Mouse (Mus musculus): ENCODE data around the gene Spata21. TPM values are rescaled to one million over a fixed set of nuclear protein-coding genes. Genes with fewer than 3 reads are reported as not detected.

Gene Spata21
- polyA plus RNA-seq, 1 experiment from 2014 or later = 0.30 TPM

DNA sequence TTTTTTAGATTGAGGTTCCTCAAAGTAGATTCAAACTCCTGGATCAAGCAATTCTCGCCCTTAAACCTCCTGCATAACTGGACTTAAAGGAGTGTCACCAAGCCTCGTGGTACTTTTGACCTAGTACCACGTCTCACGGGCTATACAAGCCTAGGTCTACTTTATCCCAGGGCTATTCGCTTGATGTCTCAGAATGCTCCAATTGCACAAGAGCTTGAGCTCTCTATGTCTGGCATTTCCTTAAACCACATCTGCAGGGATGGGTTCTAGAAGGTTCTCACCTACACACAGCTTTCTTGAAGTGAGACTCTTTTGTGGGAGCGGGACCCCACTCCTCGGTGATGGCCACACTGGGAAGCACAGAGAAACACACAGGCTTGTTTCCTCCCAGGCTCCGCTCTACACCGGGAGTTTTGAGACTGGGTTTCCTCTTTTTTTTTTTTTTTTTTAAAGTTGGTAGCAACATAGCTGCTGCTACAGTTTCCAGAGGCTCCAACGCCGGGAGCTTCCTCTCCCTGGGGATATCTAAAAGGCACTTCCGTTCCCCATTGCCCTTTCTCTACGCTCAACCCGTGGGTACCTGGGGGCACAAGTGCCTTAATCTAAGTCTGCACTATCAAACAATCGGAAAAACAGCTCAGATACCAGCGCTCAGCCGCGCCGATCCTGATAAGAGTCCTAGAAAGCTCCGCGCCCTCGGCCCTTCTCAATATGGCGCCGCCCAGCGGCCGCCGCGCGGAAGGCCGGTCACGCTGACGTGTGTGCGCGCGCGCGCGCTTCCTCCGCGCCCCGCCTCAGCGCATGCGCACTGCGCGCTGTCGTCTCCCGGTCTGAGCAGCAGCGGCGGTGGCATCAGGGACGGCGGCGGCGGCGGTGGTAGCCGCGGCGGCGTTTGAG, 59.2 kb downstream of the Spata21 start, which contains the start of gene Fbxo42:
Fbxo42 (plus strand) TSS at position 802 of the 897 bp plus-strand sequence.
- Histone ChIP-seq H3K27me3 (0 out of 2 replicates have a peak, but pooled peaks cover 3% of the 10 kb centered on the region), H3K36me3 (ENCODE audit: poor library complexity, severe bottlenecking) (no peaks in the 10 kb centered on the region), H3K4me1 (peaks cover 24% of the 10 kb centered on the region), H3K9ac (peak within 1 kb of the TSS; percentile 98), H3K4me2 (peak within 1 kb of the TSS; percentile 90), H3K9me3 (replicated peaks) (no peaks in the 10 kb centered on the region), H3K4me3 (peak within 1 kb of the TSS; percentile 99), H3K27ac (peak within 1 kb of the TSS; percentile 87)
- peak; percentile 84 for ATAC-seq
- WGBS = 9% methylated on average over 58 of the region's 58 CpGs

DNA sequence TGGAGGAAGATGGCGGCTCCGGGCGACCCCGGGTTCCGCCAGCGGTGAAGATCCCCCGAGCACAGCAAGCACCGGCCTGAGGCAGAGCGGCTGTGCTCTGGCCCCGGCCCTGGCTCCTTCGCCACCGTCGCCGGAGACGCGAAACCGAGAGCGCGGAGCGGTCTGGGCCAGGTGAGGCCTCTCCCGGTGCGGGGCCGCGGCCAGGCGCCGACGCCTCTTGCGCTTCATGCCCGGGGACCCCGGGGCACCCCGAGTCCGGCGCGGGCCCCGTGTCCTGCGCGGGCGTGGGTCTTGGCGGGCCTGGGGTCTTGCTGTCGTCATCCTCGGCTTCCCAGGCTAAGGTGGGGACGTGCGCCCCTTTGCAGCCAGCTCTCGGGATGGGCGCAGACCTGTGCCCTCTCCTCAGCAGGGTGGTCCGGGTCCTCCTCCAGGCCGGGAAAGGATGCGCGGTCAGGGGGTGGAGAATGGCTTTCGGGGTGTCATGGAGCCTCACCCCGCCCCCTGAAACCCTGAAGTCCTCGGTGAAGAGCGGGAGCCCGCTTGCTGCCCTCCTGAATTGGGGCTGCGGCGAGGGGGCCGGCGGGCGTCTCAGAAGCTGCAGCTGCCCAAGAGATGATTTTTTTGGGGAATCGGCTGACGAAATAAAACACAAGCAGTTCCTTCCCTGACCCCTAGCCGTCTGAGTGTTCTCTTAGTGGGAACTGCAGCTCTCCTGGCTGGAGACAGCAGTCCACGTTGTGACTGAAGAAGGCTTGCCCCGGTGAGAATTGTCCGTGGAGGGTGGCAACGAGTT, 60.1 kb downstream of the Spata21 start:
- H3K9ac ChIP-seq = peak overlapping the region; percentile 98
- H3K27ac ChIP-seq = peak overlapping the region; percentile 87
- H3K9me3 ChIP-seq (replicated peaks) = no peaks in the 10 kb centered on the region
- peak overlapping the region; percentile 90 for H3K4me2 ChIP-seq
- H3K36me3 ChIP-seq (ENCODE audit: poor library complexity, severe bottlenecking) = no peaks in the 10 kb centered on the region
- WGBS = under 1% methylated on average over 65 of the region's 66 CpGs
- H3K4me1 ChIP-seq = peaks cover 24% of the 10 kb centered on the region
- peak overlapping the region; percentile 99 for H3K4me3 ChIP-seq
- ATAC-seq = peak; percentile 82
- 0 out of 2 replicates have a peak, but pooled peaks cover 3% of the 10 kb centered on the region for H3K27me3 ChIP-seq

DNA sequence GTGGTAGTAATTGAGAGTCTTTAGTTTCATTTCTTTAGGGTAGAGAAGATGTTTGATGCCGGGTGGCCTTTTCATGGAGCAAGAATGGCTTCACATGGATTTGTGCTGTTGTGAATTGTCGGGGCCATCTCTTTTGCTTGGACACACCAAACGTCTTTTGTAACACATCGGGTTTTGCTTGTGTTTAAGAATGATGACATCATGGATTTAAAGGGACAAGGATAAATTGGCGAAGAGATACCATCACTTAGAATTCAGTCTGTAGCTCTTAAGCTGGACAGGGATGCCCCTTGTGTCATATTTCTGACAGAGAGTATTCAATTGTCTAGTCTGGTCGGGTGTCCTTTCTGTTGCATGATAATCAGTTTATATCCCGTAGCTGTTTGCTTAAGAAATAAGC, 61.0 kb downstream of the Spata21 start:
- Histone ChIP-seq H3K27me3 (0 out of 2 replicates have a peak, but pooled peaks cover 1% of the 10 kb centered on the region), H3K9me3 (replicated peaks) (no peaks in the 10 kb centered on the region), H3K4me3 (peak overlapping the region; percentile 99), H3K36me3 (ENCODE audit: poor library complexity, severe bottlenecking) (no peaks in the 10 kb centered on the region), H3K9ac (peak overlapping the region; percentile 98), H3K4me1 (peaks cover 26% of the 10 kb centered on the region), H3K4me2 (peak overlapping the region; percentile 90), H3K27ac (no peak overlapping the region)
- WGBS = 22% methylated on average over 7 of the region's 7 CpGs
- no peak for ATAC-seq

DNA sequence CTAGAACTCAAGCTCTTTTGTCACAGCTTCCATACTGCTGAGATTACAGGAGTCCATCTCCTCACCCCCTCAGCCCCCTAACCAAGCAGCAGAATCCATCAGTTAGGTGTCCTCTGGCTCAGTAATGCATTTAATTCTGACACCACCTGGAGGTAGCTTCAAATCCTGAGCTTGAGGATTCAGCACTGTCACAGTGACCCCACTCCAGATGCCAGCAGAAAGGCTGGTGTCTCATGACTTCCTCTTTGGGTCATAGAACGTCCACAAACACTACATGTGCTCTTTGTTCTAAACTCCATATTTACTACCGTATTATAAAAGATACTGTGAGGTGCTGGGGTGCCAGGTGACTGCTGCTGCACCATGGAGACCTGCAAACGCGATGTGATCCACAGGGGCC, 69.4 kb downstream of the Spata21 start:
- Histone ChIP-seq H3K4me3 (no peak overlapping the region), H3K4me1 (peaks cover 20% of the 10 kb centered on the region; the same call in 1 of the 2 replicates), H3K4me2 (no peak overlapping the region), H3K27me3 (no peaks in the 10 kb centered on the region), H3K9ac (no peak overlapping the region), H3K9me3 (replicated peaks) (no peaks in the 10 kb centered on the region), H3K36me3 (ENCODE audit: poor library complexity, severe bottlenecking) (no peaks in the 10 kb centered on the region), H3K27ac (no peak overlapping the region)
- WGBS = 84% methylated on average over 4 of the region's 4 CpGs
- no peak for ATAC-seq

DNA sequence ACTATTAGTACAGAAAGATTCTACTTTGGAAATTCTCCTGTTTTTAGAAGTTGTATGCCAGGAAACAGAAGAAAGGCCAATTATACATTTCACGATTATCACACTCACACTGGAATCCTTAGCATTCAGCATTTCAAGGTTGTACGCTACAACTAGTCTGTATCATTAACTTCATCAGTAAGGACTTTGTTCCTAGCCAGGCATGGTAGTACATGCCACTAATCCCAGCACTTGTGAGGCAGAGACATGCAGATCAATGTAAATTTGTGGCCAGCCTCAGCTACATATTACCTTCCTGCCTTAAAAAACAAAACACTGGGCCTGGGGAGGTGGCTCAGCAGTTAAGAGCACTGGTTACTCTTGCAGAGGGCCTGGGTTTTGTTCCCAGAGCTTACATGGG, 70.5 kb downstream of the Spata21 start:
- no peaks in the 10 kb centered on the region for H3K36me3 ChIP-seq (ENCODE audit: poor library complexity, severe bottlenecking)
- no peaks in the 10 kb centered on the region for H3K9me3 ChIP-seq (replicated peaks)

DNA sequence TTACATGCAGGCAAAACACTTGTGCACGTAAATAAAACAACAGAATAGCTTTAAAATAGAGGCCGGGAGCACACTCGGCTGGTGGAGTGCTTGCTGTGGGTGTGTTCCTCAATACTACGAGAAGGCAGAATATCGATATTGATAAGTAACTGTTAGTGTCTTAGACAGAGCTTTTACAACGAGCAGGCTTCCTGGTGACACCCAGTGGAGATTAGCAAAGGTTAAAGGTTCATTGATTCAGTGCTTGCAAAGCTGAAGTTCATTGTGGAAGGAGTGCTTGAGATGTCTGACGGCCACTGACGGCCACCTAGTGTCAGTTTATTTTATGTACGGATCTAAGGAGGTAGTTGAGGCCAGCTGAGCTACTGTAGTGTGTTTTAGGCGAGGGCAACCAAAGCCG, 71.0 kb downstream of the Spata21 start:
- Histone ChIP-seq H3K36me3 (ENCODE audit: poor library complexity, severe bottlenecking) (no peaks in the 10 kb centered on the region), H3K27ac (no peak overlapping the region), H3K27me3 (no peaks in the 10 kb centered on the region), H3K9ac (no peak overlapping the region), H3K4me3 (no peak overlapping the region), H3K9me3 (replicated peaks) (no peaks in the 10 kb centered on the region), H3K4me1 (peaks cover 17% of the 10 kb centered on the region; the same call in 1 of the 2 replicates), H3K4me2 (no peak overlapping the region)
- no peak for ATAC-seq
- WGBS = 62% methylated on average over 11 of the region's 11 CpGs

More for the DNA sequence above, 70.5 kb downstream of the Spata21 start:
- Histone ChIP-seq H3K4me1 (peaks cover 20% of the 10 kb centered on the region; the same call in 1 of the 2 replicates), H3K27ac (no peak overlapping the region), H3K4me3 (no peak overlapping the region), H3K4me2 (no peak overlapping the region), H3K9ac (no peak overlapping the region), H3K27me3 (no peaks in the 10 kb centered on the region)
- no peak for ATAC-seq
- 89% methylated on average over 2 of the region's 2 CpGs for WGBS

DNA sequence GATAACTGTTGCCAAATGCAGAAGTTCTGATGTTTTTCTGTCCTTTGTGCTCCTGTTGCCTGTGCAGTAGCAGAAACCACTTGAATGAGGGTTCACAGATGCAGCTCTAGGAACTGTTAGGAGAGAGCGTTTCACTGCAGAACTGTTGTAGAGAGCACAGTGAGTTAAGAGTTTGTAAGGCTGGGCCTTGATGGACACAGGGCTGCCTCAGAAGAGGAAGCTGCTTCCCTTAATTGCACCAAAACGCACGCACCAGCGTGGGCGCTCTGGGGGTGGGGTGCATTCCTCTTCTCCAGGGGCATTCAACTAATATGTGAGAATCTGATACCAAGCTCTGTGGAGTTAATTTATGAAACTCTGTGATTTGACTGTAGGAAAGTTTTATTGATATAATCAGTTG, 71.5 kb downstream of the Spata21 start:
- Histone ChIP-seq H3K27me3 (no peaks in the 10 kb centered on the region), H3K9me3 (replicated peaks) (peaks cover 4% of the 10 kb centered on the region), H3K36me3 (ENCODE audit: poor library complexity, severe bottlenecking) (peaks cover 5% of the 10 kb centered on the region), H3K4me2 (no peak overlapping the region), H3K9ac (no peak overlapping the region), H3K4me3 (no peak overlapping the region), H3K4me1 (peaks cover 17% of the 10 kb centered on the region; the same call in 1 of the 2 replicates), H3K27ac (no peak overlapping the region)
- no peak for ATAC-seq
- 77% methylated on average over 5 of the region's 5 CpGs for WGBS

DNA sequence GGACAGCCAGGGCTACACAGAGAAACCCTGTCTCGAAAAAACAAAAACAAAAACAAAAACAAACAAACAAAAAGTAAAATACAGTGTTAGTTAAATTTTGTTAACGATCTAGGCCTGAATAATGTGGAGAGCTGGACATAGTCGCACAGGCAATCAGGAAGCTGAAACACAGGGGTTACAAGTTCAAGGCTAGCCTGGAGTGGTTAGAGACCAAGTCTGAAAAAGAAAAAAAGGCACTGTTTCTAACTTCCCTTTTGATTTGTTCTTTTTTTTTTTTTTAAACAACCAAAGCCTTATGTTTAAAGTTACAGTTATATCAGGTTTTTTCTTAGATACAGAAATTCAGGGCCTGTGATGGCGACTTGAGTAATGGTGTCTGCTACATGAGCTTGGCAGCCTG, 72.1 kb downstream of the Spata21 start:
- Histone ChIP-seq H3K4me2 (no peak overlapping the region), H3K4me3 (no peak overlapping the region), H3K27ac (no peak overlapping the region), H3K36me3 (ENCODE audit: poor library complexity, severe bottlenecking) (peaks cover 9% of the 10 kb centered on the region), H3K27me3 (no peaks in the 10 kb centered on the region), H3K9me3 (replicated peaks) (peaks cover 8% of the 10 kb centered on the region), H3K9ac (no peak overlapping the region), H3K4me1 (peaks cover 17% of the 10 kb centered on the region; the same call in 1 of the 2 replicates)
- ATAC-seq = no peak
- WGBS = 92% methylated on average over 4 of the region's 4 CpGs

DNA sequence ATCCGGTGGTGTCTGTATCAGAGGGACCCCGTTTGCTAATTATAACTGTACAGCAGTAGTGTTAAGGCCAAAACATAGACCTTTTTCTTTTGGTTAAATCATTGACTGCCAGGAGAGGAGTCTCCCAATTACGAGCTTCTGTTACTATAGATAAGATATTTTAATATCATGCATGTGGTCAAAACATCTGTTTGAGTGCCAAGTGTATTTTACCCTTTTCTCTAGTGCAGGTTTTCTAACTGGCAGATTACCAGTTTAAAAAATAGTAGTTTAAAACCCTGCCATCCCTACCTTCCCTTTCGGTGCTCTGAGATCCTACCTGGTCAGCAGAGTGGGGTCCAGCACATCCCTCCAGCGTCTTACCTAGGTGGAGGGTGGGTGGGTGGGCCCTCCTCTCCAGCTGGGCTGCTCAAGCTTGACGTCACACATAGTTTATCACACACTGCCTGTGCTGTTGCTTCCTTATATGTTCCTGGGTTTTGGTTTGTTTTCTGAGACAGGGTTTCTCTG, 73.6 kb downstream of the Spata21 start:
- Histone ChIP-seq H3K4me3 (no peak overlapping the region), H3K9ac (no peak overlapping the region), H3K4me2 (no peak overlapping the region), H3K9me3 (replicated peaks) (peaks cover 11% of the 10 kb centered on the region), H3K36me3 (ENCODE audit: poor library complexity, severe bottlenecking) (peaks cover 12% of the 10 kb centered on the region), H3K4me1 (peaks cover 15% of the 10 kb centered on the region; the same call in 1 of the 2 replicates), H3K27ac (no peak overlapping the region), H3K27me3 (no peaks in the 10 kb centered on the region)
- ATAC-seq = no peak
- 96% methylated on average over 6 of the region's 6 CpGs for WGBS
